Mouse (Mus musculus): ENCODE results near the gene Cbx8. TPM values are rescaled to one million over a fixed set of nuclear protein-coding genes. Genes with fewer than 3 reads are reported as not detected.

Gene Cbx8
- polyA plus RNA-seq, 1 experiment = 0.20 TPM

GRCm38 (mm10) chr11:119038744-119039484, 1.9 kb downstream of the Cbx8 start:
- Histone ChIP-seq H3K4me1 (ENCODE audit: control insufficient read depth) (peaks cover 23% of the 10 kb centered on the region), H3K36me3 (ENCODE audit: control insufficient read depth) (peaks cover 2% of the 10 kb centered on the region; the same call in 1 of the 2 replicates), H3K27me3 (ENCODE audit: control insufficient read depth) (peaks cover 99% of the 10 kb centered on the region), H3K4me3 (replicated peaks) (no peak overlapping the region), H3K9me3 (ENCODE audit: control insufficient read depth, low read length) (peaks cover 13% of the 10 kb centered on the region; the same call in 1 of the 2 replicates)
- TF ChIP-seq TAL1 (IDR thresholded peaks at IDR 0.05; ENCODE audit: low read length) (no peak), GATA1 (IDR thresholded peaks at IDR 0.05; ENCODE audit: low read length) (no peak)

- H3K27me3 ChIP-seq (ENCODE audit: control insufficient read depth) = peaks cover 99% of the 10 kb centered on the region
- TF ChIP-seq GATA1 (IDR thresholded peaks at IDR 0.05; ENCODE audit: low read length) = no peak
- TF ChIP-seq TAL1 (IDR thresholded peaks at IDR 0.05; ENCODE audit: low read length) = no peak
- peaks cover 23% of the 10 kb centered on the region for H3K4me1 ChIP-seq (ENCODE audit: control insufficient read depth)
- peaks cover 13% of the 10 kb centered on the region; the same call in 1 of the 2 replicates for H3K9me3 ChIP-seq (ENCODE audit: control insufficient read depth, low read length)
- H3K36me3 ChIP-seq (ENCODE audit: control insufficient read depth) = peaks cover 2% of the 10 kb centered on the region; the same call in 1 of the 2 replicates
- H3K4me3 ChIP-seq (replicated peaks) = no peak overlapping the region
These were observed 2.9 kb downstream of the Cbx8 start for GRCm38 (mm10) chr11:119037780-119038401.

GRCm38 (mm10) chr11:119036934-119037779, 3.6 kb downstream of the Cbx8 start:
- Histone ChIP-seq H3K36me3 (ENCODE audit: control insufficient read depth) (peaks cover 2% of the 10 kb centered on the region; the same call in 1 of the 2 replicates), H3K27me3 (ENCODE audit: control insufficient read depth) (peaks cover 96% of the 10 kb centered on the region), H3K4me3 (replicated peaks) (peak overlapping the region; percentile 26), H3K4me1 (ENCODE audit: control insufficient read depth) (peaks cover 23% of the 10 kb centered on the region), H3K9me3 (ENCODE audit: control insufficient read depth, low read length) (peaks cover 13% of the 10 kb centered on the region; the same call in 1 of the 2 replicates)
- TF ChIP-seq GATA1 (IDR thresholded peaks at IDR 0.05; ENCODE audit: low read length) = no peak
- TF ChIP-seq TAL1 (IDR thresholded peaks at IDR 0.05; ENCODE audit: low read length) = no peak

GRCm38 (mm10) chr11:119036447-119036846, 4.3 kb downstream of the Cbx8 start:
- Histone ChIP-seq H3K27me3 (ENCODE audit: control insufficient read depth) (peaks cover 92% of the 10 kb centered on the region), H3K4me3 (replicated peaks) (no peak overlapping the region), H3K9me3 (ENCODE audit: control insufficient read depth, low read length) (peaks cover 7% of the 10 kb centered on the region; the same call in 1 of the 2 replicates), H3K36me3 (ENCODE audit: control insufficient read depth) (peaks cover 2% of the 10 kb centered on the region; the same call in 1 of the 2 replicates), H3K4me1 (ENCODE audit: control insufficient read depth) (peaks cover 17% of the 10 kb centered on the region)
- TF ChIP-seq GATA1 (IDR thresholded peaks at IDR 0.05; ENCODE audit: low read length) (no peak), TAL1 (IDR thresholded peaks at IDR 0.05; ENCODE audit: low read length) (no peak)

- H3K4me1 ChIP-seq (ENCODE audit: control insufficient read depth) = peaks cover 11% of the 10 kb centered on the region
- H3K4me3 ChIP-seq (replicated peaks) = no peak overlapping the region
- peaks cover 3% of the 10 kb centered on the region; the same call in 1 of the 2 replicates for H3K9me3 ChIP-seq (ENCODE audit: control insufficient read depth, low read length)
- TF ChIP-seq GATA1 (IDR thresholded peaks at IDR 0.05; ENCODE audit: low read length) (no peak), TAL1 (IDR thresholded peaks at IDR 0.05; ENCODE audit: low read length) (no peak)
- peaks cover 2% of the 10 kb centered on the region; the same call in 1 of the 2 replicates for H3K36me3 ChIP-seq (ENCODE audit: control insufficient read depth)
- peaks cover 84% of the 10 kb centered on the region for H3K27me3 ChIP-seq (ENCODE audit: control insufficient read depth)
These were observed 5.0 kb downstream of the Cbx8 start for GRCm38 (mm10) chr11:119035686-119036165.

- Histone ChIP-seq H3K36me3 (ENCODE audit: control insufficient read depth) (peaks cover 2% of the 10 kb centered on the region; the same call in 1 of the 2 replicates), H3K9me3 (ENCODE audit: control insufficient read depth, low read length) (peaks cover 3% of the 10 kb centered on the region; the same call in 1 of the 2 replicates), H3K4me1 (ENCODE audit: control insufficient read depth) (peaks cover 6% of the 10 kb centered on the region), H3K4me3 (replicated peaks) (no peak overlapping the region), H3K27me3 (ENCODE audit: control insufficient read depth) (peaks cover 79% of the 10 kb centered on the region)
- TF ChIP-seq TAL1 (IDR thresholded peaks at IDR 0.05; ENCODE audit: low read length) (no peak), GATA1 (IDR thresholded peaks at IDR 0.05; ENCODE audit: low read length) (no peak)
These were observed 5.6 kb downstream of the Cbx8 start for GRCm38 (mm10) chr11:119035094-119035685.

- Histone ChIP-seq H3K36me3 (ENCODE audit: control insufficient read depth) (peaks cover 2% of the 10 kb centered on the region; the same call in 1 of the 2 replicates), H3K9me3 (ENCODE audit: control insufficient read depth, low read length) (peaks cover 3% of the 10 kb centered on the region; the same call in 1 of the 2 replicates), H3K4me1 (ENCODE audit: control insufficient read depth) (no peaks in the 10 kb centered on the region; the same call in 1 of the 2 replicates), H3K4me3 (replicated peaks) (no peak overlapping the region), H3K27me3 (ENCODE audit: control insufficient read depth) (peaks cover 73% of the 10 kb centered on the region)
- no peak for TF ChIP-seq TAL1 (IDR thresholded peaks at IDR 0.05; ENCODE audit: low read length)
- no peak for TF ChIP-seq GATA1 (IDR thresholded peaks at IDR 0.05; ENCODE audit: low read length)
These were observed 6.1 kb downstream of the Cbx8 start for GRCm38 (mm10) chr11:119034635-119035034.
